Mouse (Mus musculus) fat pad, adult 2 months (tissue): ENCODE results near the gene Slc43a1.

ENCODE experiments used
- DNase-seq: peaks from one replicate; pipeline ENCODE4 v3.0.0-alpha.2; 2011; ENCODE audit warnings: low read depth, low spot score; ENCODE audit errors: extremely low read depth

Slc43a1 gene

GRCm38 (mm10) chr2:84865616-84866571 is 27.2 kb downstream of the Slc43a1 start:
- DNase-seq = no peak

GRCm38 (mm10) chr2:84868521-84868943 is 29.9 kb downstream of the Slc43a1 start:
- DNase-seq = no peak

GRCm38 (mm10) chr2:84868977-84869376 is 30.3 kb downstream of the Slc43a1 start:
- no peak for DNase-seq

- DNase-seq = no peak
Measured at GRCm38 (mm10) chr2:84870623-84871160, 32.0 kb downstream of the Slc43a1 start.

GRCm38 (mm10) chr2:84872105-84872716 is 33.6 kb downstream of the Slc43a1 start:
- no peak for DNase-seq

GRCm38 (mm10) chr2:84875842-84876241 is 37.2 kb downstream of the Slc43a1 start:
- DNase-seq = no peak

GRCm38 (mm10) chr2:84880590-84880989 is 41.9 kb downstream of the Slc43a1 start:
- no peak for DNase-seq

- no peak for DNase-seq
Measured at GRCm38 (mm10) chr2:84882606-84883005, 44.0 kb downstream of the Slc43a1 start.

- no peak for DNase-seq
Measured at GRCm38 (mm10) chr2:84883084-84883483, 44.4 kb downstream of the Slc43a1 start.

GRCm38 (mm10) chr2:84883530-84883929 is 44.9 kb downstream of the Slc43a1 start:
- no peak for DNase-seq

GRCm38 (mm10) chr2:84883942-84884341 is 45.3 kb downstream of the Slc43a1 start:
- no peak for DNase-seq

- DNase-seq = no peak
Measured at GRCm38 (mm10) chr2:84884611-84885010, 46.0 kb downstream of the Slc43a1 start.

- no peak for DNase-seq
Measured at GRCm38 (mm10) chr2:84885084-84886055, 46.7 kb downstream of the Slc43a1 start.

- DNase-seq = no peak
Measured at GRCm38 (mm10) chr2:84886234-84886731, 47.6 kb downstream of the Slc43a1 start, which contains the start of gene Rtn4rl2. TSS of gene Rtn4rl2 (minus strand) at chr2:84886710.

GRCm38 (mm10) chr2:84886821-84887281 is 48.2 kb downstream of the Slc43a1 start:
- no peak for DNase-seq

GRCm38 (mm10) chr2:84887411-84888271 is 49.0 kb downstream of the Slc43a1 start:
- DNase-seq = no peak

GRCm38 (mm10) chr2:84888657-84889315 is 50.1 kb downstream of the Slc43a1 start:
- DNase-seq = no peak

- no peak for DNase-seq
Measured at GRCm38 (mm10) chr2:84889316-84890044, 50.8 kb downstream of the Slc43a1 start.
